Comparison of ENCODE assay signal across 21 mouse cellular contexts in the genomic region with DNA sequence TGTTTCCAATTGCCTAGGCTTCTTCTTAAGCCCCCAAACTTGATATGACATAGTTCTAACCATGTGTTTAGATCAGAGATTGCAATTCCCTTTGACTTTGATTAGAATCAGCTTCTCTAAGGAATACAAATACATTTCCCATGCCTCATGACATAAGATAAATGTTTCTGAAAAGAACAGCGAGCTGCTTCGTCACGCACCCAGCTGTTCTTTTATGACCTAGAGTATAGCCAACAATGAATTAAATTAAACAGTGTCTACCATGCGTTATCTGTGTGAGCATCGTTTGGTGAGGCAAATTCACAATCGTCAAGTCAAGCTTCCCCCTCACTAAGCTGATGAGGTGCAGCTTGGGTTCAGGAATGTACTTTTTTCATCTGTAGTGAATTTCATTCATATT.
DNase-seq lines count a peak whose midpoint lies in the region; ATAC-seq and TF ChIP-seq lines count a peak whose summit lies in the region.
"Had no signal": no experiment of that assay in that cellular context is flagged by ENCODE, and none has a peak within 500 bp of the region (broad histone marks: within the 10 kb centered on the region; RNA-seq: fewer than 3 reads in every experiment).

No protein-coding gene starts in this region.

- H3K9ac ChIP-seq in hindbrain, embryonic 11.5 days (ENCODE audit: low read depth, low read length): no peak overlapping the region
- H3K9ac ChIP-seq in midbrain, embryonic 12.5 days (replicated peaks): no peak overlapping the region
- H3K9ac ChIP-seq in midbrain, postnatal 0 days (replicated peaks; ENCODE audit: low read length, poor library complexity, severe bottlenecking): no peak overlapping the region
- H3K9ac ChIP-seq in neural tube, embryonic 12.5 days: no peak overlapping the region
- H3K9ac ChIP-seq in neural tube, embryonic 15.5 days (replicated peaks): no peak overlapping the region
- H3K9ac ChIP-seq: embryonic facial prominence, embryonic 12.5 days; forebrain, embryonic 12.5 days; hindbrain, embryonic 15.5 days had no signal

- no peaks in the 10 kb centered on the region for H3K4me1 ChIP-seq in hindbrain, embryonic 11.5 days (replicated peaks; ENCODE audit: control insufficient read depth, insufficient read depth, low read length)
- H3K4me1 ChIP-seq in hindbrain, embryonic 10.5 days (replicated peaks): no peaks in the 10 kb centered on the region; the same call in 1 of the 2 replicates
- H3K4me1 ChIP-seq in midbrain, embryonic 12.5 days: no peaks in the 10 kb centered on the region
- no peaks in the 10 kb centered on the region for H3K4me1 ChIP-seq in midbrain, postnatal 0 days (ENCODE audit: insufficient read depth, low read length)
- no peaks in the 10 kb centered on the region; the same call in 1 of the 2 replicates for H3K4me1 ChIP-seq in neural tube, embryonic 12.5 days
- no peaks in the 10 kb centered on the region for H3K4me1 ChIP-seq in neural tube, embryonic 15.5 days
- H3K4me1 ChIP-seq: embryonic facial prominence, embryonic 12.5 days; heart, embryonic 10.5 days; hindbrain, embryonic 15.5 days had no signal

- no peaks in the 10 kb centered on the region for H3K36me3 ChIP-seq in hindbrain, embryonic 11.5 days (ENCODE audit: control insufficient read depth, insufficient read depth, low read length)
- no peaks in the 10 kb centered on the region for H3K36me3 ChIP-seq in hindbrain, embryonic 10.5 days
- H3K36me3 ChIP-seq in midbrain, embryonic 12.5 days: no peaks in the 10 kb centered on the region
- H3K36me3 ChIP-seq in midbrain, postnatal 0 days (ENCODE audit: insufficient read depth, low read length): no peaks in the 10 kb centered on the region
- no peaks in the 10 kb centered on the region for H3K36me3 ChIP-seq in neural tube, embryonic 12.5 days
- no peaks in the 10 kb centered on the region for H3K36me3 ChIP-seq in neural tube, embryonic 15.5 days
- H3K36me3 ChIP-seq: embryonic facial prominence, embryonic 12.5 days; forebrain, embryonic 12.5 days; heart, embryonic 10.5 days; hindbrain, embryonic 15.5 days had no signal

- 33% methylated on average over 6 of the region's 6 CpGs for WGBS in hindbrain, embryonic 11.5 days
- WGBS in hindbrain, embryonic 10.5 days: 50% methylated on average over 6 of the region's 6 CpGs
- WGBS in midbrain, embryonic 12.5 days: 44% methylated on average over 6 of the region's 6 CpGs
- 31% methylated on average over 6 of the region's 6 CpGs for WGBS in midbrain, postnatal 0 days
- 24% methylated on average over 6 of the region's 6 CpGs for WGBS in neural tube, embryonic 12.5 days
- WGBS in neural tube, embryonic 15.5 days: 15% methylated on average over 6 of the region's 6 CpGs

- H3K4me3 ChIP-seq in hindbrain, embryonic 11.5 days (ENCODE audit: low read depth, low read length): no peak overlapping the region
- no peak overlapping the region for H3K4me3 ChIP-seq in hindbrain, embryonic 10.5 days
- no peak overlapping the region for H3K4me3 ChIP-seq in midbrain, embryonic 12.5 days
- H3K4me3 ChIP-seq in midbrain, postnatal 0 days (ENCODE audit: low read depth, low read length): no peak overlapping the region
- no peak overlapping the region for H3K4me3 ChIP-seq in neural tube, embryonic 12.5 days
- no peak overlapping the region for H3K4me3 ChIP-seq in neural tube, embryonic 15.5 days (replicated peaks)
- H3K4me3 ChIP-seq: embryonic facial prominence, embryonic 12.5 days; forebrain, embryonic 12.5 days; heart, embryonic 10.5 days; hindbrain, embryonic 15.5 days had no signal

- DNase-seq in hindbrain, embryonic 11.5 days (ENCODE audit: low spot score): peak; percentile 17
- no peak for DNase-seq in hindbrain, embryonic 10.5 days (ENCODE audit: low spot score)
- DNase-seq in midbrain, postnatal 0 days (ENCODE audit: low spot score): no peak
- DNase-seq: adrenal gland, adult 2 months; adrenal gland, postnatal 25 days; cerebellum, adult 18-20 months; cerebellum, adult 9-11 months; cerebellum, postnatal 36 days; gastrocnemius, postnatal 10 days; heart, adult 18-20 months; heart, postnatal 10 days; heart, postnatal 4 days had no signal

- no peaks in the 10 kb centered on the region for H3K27me3 ChIP-seq in hindbrain, embryonic 11.5 days (ENCODE audit: control insufficient read depth, insufficient read depth, low read length)
- no peaks in the 10 kb centered on the region for H3K27me3 ChIP-seq in hindbrain, embryonic 10.5 days (ENCODE audit: insufficient read depth, poor library complexity, severe bottlenecking)
- no peaks in the 10 kb centered on the region for H3K27me3 ChIP-seq in midbrain, embryonic 12.5 days
- no peaks in the 10 kb centered on the region for H3K27me3 ChIP-seq in midbrain, postnatal 0 days (ENCODE audit: insufficient read depth, low read length)
- no peaks in the 10 kb centered on the region for H3K27me3 ChIP-seq in neural tube, embryonic 12.5 days (replicated peaks)
- no peaks in the 10 kb centered on the region for H3K27me3 ChIP-seq in neural tube, embryonic 15.5 days (replicated peaks)
- H3K27me3 ChIP-seq: embryonic facial prominence, embryonic 12.5 days; forebrain, embryonic 12.5 days; hindbrain, embryonic 15.5 days; Patski had no signal

- no peak for TF ChIP-seq CTCF in midbrain, postnatal 0 days (IDR thresholded peaks at IDR 0.05)

- H3K27ac ChIP-seq in hindbrain, embryonic 11.5 days (ENCODE audit: low read depth, low read length): no peak overlapping the region
- H3K27ac ChIP-seq in hindbrain, embryonic 10.5 days: no peak overlapping the region
- H3K27ac ChIP-seq in midbrain, embryonic 12.5 days (replicated peaks): no peak overlapping the region
- H3K27ac ChIP-seq in midbrain, postnatal 0 days (ENCODE audit: low read depth, low read length): no peak overlapping the region
- H3K27ac ChIP-seq in neural tube, embryonic 12.5 days: no peak overlapping the region
- no peak overlapping the region for H3K27ac ChIP-seq in neural tube, embryonic 15.5 days (replicated peaks)
- H3K27ac ChIP-seq: embryonic facial prominence, embryonic 12.5 days; forebrain, embryonic 12.5 days; heart, embryonic 10.5 days; hindbrain, embryonic 15.5 days had no signal

- peak; percentile 69 for ATAC-seq in hindbrain, embryonic 11.5 days (ENCODE audit: low FRiP score)
- ATAC-seq in midbrain, embryonic 12.5 days (ENCODE audit: low FRiP score, low read depth): peak; percentile 47; the same call in 1 of the 2 replicates
- no peak for ATAC-seq in midbrain, postnatal 0 days (ENCODE audit: low FRiP score)
- ATAC-seq in neural tube, embryonic 12.5 days (ENCODE audit: low FRiP score, low read depth): peak; percentile 61; the same call in 1 of the 2 replicates
- no peak for ATAC-seq in neural tube, embryonic 15.5 days (ENCODE audit: low FRiP score)
- ATAC-seq: forebrain, embryonic 16.5 days; Patski had no signal

- H3K4me2 ChIP-seq in hindbrain, embryonic 11.5 days (replicated peaks; ENCODE audit: low read depth, low read length): no peak overlapping the region
- H3K4me2 ChIP-seq in midbrain, embryonic 12.5 days (replicated peaks): no peak overlapping the region
- no peak overlapping the region for H3K4me2 ChIP-seq in midbrain, postnatal 0 days (ENCODE audit: low read depth, low read length, poor library complexity, severe bottlenecking)
- H3K4me2 ChIP-seq in neural tube, embryonic 12.5 days (replicated peaks): no peak overlapping the region
- H3K4me2 ChIP-seq in neural tube, embryonic 15.5 days: no peak overlapping the region
- H3K4me2 ChIP-seq: embryonic facial prominence, embryonic 12.5 days; forebrain, embryonic 12.5 days; hindbrain, embryonic 15.5 days had no signal

- H3K9me3 ChIP-seq in hindbrain, embryonic 11.5 days (ENCODE audit: control insufficient read depth, low read length): no peaks in the 10 kb centered on the region
- no peaks in the 10 kb centered on the region for H3K9me3 ChIP-seq in hindbrain, embryonic 10.5 days
- H3K9me3 ChIP-seq in midbrain, embryonic 12.5 days: no peaks in the 10 kb centered on the region
- no peaks in the 10 kb centered on the region for H3K9me3 ChIP-seq in midbrain, postnatal 0 days (ENCODE audit: low read length)
- H3K9me3 ChIP-seq in neural tube, embryonic 12.5 days: no peaks in the 10 kb centered on the region
- H3K9me3 ChIP-seq in neural tube, embryonic 15.5 days (replicated peaks): no peaks in the 10 kb centered on the region
- H3K9me3 ChIP-seq: embryonic facial prominence, embryonic 12.5 days; forebrain, embryonic 12.5 days; heart, embryonic 10.5 days; hindbrain, embryonic 15.5 days had no signal

Comparison
In these comparisons a context has a peak if more than half of its experiments do, and no peak if none do; other contexts are left out.
1. ATAC-seq: peak in hindbrain, embryonic 11.5 days (single experiment), midbrain, embryonic 12.5 days (single experiment) and neural tube, embryonic 12.5 days (single experiment); none in midbrain, postnatal 0 days (single experiment) and neural tube, embryonic 15.5 days (single experiment).